Mouse (Mus musculus) kidney, embryonic 14.5 days (tissue): ENCODE data around the gene Mad2l1bp. TPM values are rescaled to one million over a fixed set of nuclear protein-coding genes. Genes with fewer than 3 reads are reported as not detected.

Experiments used
- ATAC-seq: fragments of 200-750 bp; cut with Nextera tagmentation; 2 replicates; pipeline ENCODE4 v1.8.0; 2017; ENCODE audit warnings: moderate number of reproducible peaks, mild to moderate bottlenecking, moderate TSS enrichment, moderate library complexity; ENCODE audit not compliant: low FRiP score, low TSS enrichment
- H3K27ac ChIP-seq: fragments of 300-500 bp; sonication (generic); 2 replicates; pipeline ENCODE4 v1.5.1; 2014; ENCODE audit warnings: low read depth, mild to moderate bottlenecking, low read length, moderate library complexity, mixed read lengths
- H3K27me3 ChIP-seq: fragments of 300-500 bp; sonication (generic); 2 replicates; pipeline ENCODE4 v1.6.1; 2014; ENCODE audit warnings: mild to moderate bottlenecking, low read length; ENCODE audit not compliant: control insufficient read depth, insufficient read depth
- H3K36me3 ChIP-seq: fragments of 300-500 bp; sonication (generic); 2 replicates; pipeline ENCODE4 v1.6.1; 2014; ENCODE audit warnings: low read length, mixed read lengths; ENCODE audit not compliant: control insufficient read depth, insufficient read depth
- H3K4me1 ChIP-seq: fragments of 300-500 bp; sonication (generic); 2 replicates; pipeline ENCODE4 v1.6.1; 2014; ENCODE audit warnings: low read length, mixed read lengths; ENCODE audit not compliant: control insufficient read depth, insufficient read depth
- H3K4me2 ChIP-seq: fragments of 300-500 bp; sonication (generic); replicated peaks from 2 replicates; pipeline ENCODE4 v1.6.1; 2014; ENCODE audit warnings: low read depth, mild to moderate bottlenecking, low read length
- H3K4me3 ChIP-seq: fragments of 300-500 bp; sonication (generic); 2 replicates; pipeline ENCODE4 v1.5.1; 2014; ENCODE audit warnings: mild to moderate bottlenecking, low read length
- H3K9ac ChIP-seq: fragments of 300-500 bp; sonication (generic); 2 replicates; pipeline ENCODE4 v1.6.1; 2014; ENCODE audit warnings: low read depth, mild to moderate bottlenecking, low read length, moderate library complexity
- H3K9me3 ChIP-seq: fragments of 300-500 bp; sonication (generic); 2 replicates; pipeline ENCODE4 v1.6.1; 2016; ENCODE audit warnings: low read length; ENCODE audit not compliant: control insufficient read depth
- WGBS: fragments of 180-500 bp; shearing (Covaris S2); extraction: QIAGEN DNeasy Blood & Tissue Kit; methylation state at CpG from one replicate; pipeline ENCODE4 v1.1.7; 2014; 5-methylcytosine and 5-hydroxymethylcytosine counted together
- polyA plus RNA-seq: library from polyadenylated mRNA; unstranded; fragments of >200 nt; fragmentation: Nextera tagmentation; extraction: Ambion mirVana; gene quantifications from 2 replicates; pipeline ENCODE4 v1.2.1, GENCODE M21; 2014

Mad2l1bp gene
- polyA plus RNA-seq, 1 experiment from 2014 or later: 34.2 TPM

GRCm38 (mm10) chr17:46139872-46140271, 13.5 kb downstream of the Mad2l1bp start:
- Histone ChIP-seq H3K9me3 (no peaks in the 10 kb centered on the region), H3K4me2 (no peak overlapping the region), H3K27ac (no peak overlapping the region), H3K4me3 (no peak overlapping the region), H3K4me1 (peaks cover 11% of the 10 kb centered on the region), H3K36me3 (no peaks in the 10 kb centered on the region), H3K9ac (no peak overlapping the region), H3K27me3 (no peaks in the 10 kb centered on the region)
- ATAC-seq: no peak
- 93% methylated on average over 3 of the region's 3 CpGs for WGBS

GRCm38 (mm10) chr17:46138563-46139236, 14.7 kb downstream of the Mad2l1bp start:
- no peaks in the 10 kb centered on the region for H3K27me3 ChIP-seq
- no peak for ATAC-seq
- no peaks in the 10 kb centered on the region for H3K9me3 ChIP-seq
- WGBS: 81% methylated on average over 8 of the region's 8 CpGs
- H3K4me1 ChIP-seq: peaks cover 7% of the 10 kb centered on the region
- H3K9ac ChIP-seq: no peak overlapping the region
- H3K27ac ChIP-seq: no peak overlapping the region
- H3K36me3 ChIP-seq: no peaks in the 10 kb centered on the region
- H3K4me3 ChIP-seq: no peak overlapping the region
- no peak overlapping the region for H3K4me2 ChIP-seq

DNA sequence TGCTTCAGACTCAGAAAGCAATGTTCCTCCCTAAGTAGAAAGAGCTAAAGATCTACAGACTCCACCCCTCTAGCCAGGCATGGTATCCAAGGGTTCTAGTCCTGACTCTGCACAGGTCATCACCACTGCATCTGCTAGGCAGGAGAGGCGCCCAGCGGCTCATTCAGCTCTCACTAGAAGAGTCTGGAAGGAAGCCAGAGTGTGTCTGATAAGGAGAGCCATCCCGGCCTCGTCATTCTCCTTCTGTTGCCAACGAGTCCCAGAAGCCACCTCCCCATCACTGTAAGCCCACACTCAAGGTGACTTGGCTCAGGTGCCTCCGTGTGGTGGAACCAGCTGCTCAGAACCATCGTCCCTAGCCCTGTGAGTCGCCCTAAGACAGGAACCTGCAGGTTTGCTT, 20.5 kb downstream of the Mad2l1bp start:
- Histone ChIP-seq H3K36me3 (peaks cover 21% of the 10 kb centered on the region), H3K9ac (no peak overlapping the region), H3K4me2 (no peak overlapping the region), H3K9me3 (no peaks in the 10 kb centered on the region), H3K4me3 (no peak overlapping the region), H3K27me3 (no peaks in the 10 kb centered on the region), H3K27ac (no peak overlapping the region), H3K4me1 (peaks cover 6% of the 10 kb centered on the region; the same call in 1 of the 2 replicates)
- 82% methylated on average over 8 of the region's 8 CpGs for WGBS
- peak; percentile 13; the same call in 1 of the 2 replicates for ATAC-seq

DNA sequence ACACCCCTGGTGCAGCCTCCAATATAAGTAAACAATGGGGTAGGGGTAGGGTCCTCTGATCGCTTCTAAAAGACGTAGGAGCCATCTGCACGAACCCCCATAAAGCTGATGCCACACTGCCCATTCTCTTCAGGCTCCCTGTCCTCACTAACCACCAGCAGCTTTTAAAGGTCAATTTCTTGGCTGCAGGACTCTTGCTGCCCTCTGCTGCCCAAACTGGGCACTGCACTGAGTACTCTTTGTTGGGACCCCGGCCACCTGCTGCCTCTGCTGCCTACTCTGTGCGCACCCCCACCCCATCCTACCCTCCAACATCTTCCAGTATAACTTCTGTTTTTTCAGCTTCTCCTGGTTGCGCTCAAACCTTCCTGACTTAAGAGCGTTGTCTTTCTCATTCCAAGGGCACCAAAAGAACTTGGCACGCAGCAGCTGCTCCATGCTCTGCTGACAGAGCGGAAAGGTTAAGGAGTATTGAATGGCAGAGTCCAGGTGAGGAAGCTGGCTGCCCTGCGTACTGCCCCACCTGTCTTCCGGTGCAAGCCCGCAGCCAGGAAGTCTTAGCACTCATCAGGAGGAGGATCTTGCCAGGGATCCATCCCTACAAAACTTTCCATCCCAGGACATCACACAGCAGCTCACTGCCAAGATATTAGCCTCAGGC, 21.2 kb downstream of the Mad2l1bp start:
- ATAC-seq: peak; percentile 50
- 0 out of 2 replicates have a peak overlapping the region, but pooled peaks have one; percentile 0 for H3K4me2 ChIP-seq
- H3K4me3 ChIP-seq: no peak overlapping the region
- peaks cover 28% of the 10 kb centered on the region for H3K36me3 ChIP-seq
- WGBS: 11% methylated on average over 12 of the region's 12 CpGs
- H3K27ac ChIP-seq: no peak overlapping the region
- no peaks in the 10 kb centered on the region for H3K27me3 ChIP-seq
- peaks cover 6% of the 10 kb centered on the region; the same call in 1 of the 2 replicates for H3K4me1 ChIP-seq
- no peaks in the 10 kb centered on the region for H3K9me3 ChIP-seq
- no peak overlapping the region for H3K9ac ChIP-seq

GRCm38 (mm10) chr17:46129741-46130498, 23.4 kb downstream of the Mad2l1bp start:
- H3K4me2 ChIP-seq: no peak overlapping the region
- WGBS: 71% methylated on average over 13 of the region's 13 CpGs
- H3K4me3 ChIP-seq: no peak overlapping the region
- H3K36me3 ChIP-seq: peaks cover 49% of the 10 kb centered on the region
- no peak overlapping the region for H3K27ac ChIP-seq
- H3K4me1 ChIP-seq: peaks cover 6% of the 10 kb centered on the region; the same call in 1 of the 2 replicates
- H3K9ac ChIP-seq: no peak overlapping the region
- no peak for ATAC-seq
- H3K27me3 ChIP-seq: no peaks in the 10 kb centered on the region
- H3K9me3 ChIP-seq: no peaks in the 10 kb centered on the region

DNA sequence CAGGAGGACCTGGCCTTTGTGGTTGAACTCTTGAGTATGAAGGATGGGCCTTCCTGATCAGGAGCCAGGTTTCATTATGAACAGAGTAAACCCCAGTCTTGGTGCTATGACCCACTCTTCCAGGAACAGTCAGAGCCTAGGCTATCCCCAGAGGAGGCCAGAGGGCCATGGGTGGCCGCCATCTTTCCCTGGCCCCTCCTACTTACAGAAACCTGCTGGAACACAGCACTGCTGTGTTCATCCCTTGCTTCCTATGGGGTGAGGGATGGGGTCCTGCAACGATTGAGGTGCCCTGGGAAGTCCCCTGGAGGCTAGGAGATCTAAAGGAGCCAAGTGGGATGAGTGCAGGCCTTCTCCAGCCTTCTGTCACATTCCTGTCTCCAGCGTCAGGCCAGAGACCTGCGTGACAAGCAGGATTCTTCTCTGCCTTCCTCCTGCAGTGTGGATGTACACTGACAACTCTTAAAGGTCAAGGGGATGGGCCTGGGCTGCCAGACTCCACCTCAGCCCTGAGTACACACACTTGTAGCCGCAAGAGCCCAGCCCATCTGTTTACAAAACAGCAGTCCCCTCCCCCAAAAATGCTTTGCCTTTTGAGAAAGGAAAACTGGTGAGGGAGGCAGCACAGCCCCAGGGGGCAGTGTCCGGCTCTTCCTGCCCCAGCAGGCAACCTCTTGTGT, 25.4 kb downstream of the Mad2l1bp start:
- ATAC-seq: no peak
- Histone ChIP-seq H3K9me3 (no peaks in the 10 kb centered on the region), H3K9ac (no peak overlapping the region), H3K27ac (no peak overlapping the region), H3K27me3 (no peaks in the 10 kb centered on the region), H3K4me1 (peaks cover 6% of the 10 kb centered on the region; the same call in 1 of the 2 replicates), H3K4me3 (no peak overlapping the region), H3K4me2 (no peak overlapping the region), H3K36me3 (peaks cover 69% of the 10 kb centered on the region)
- 85% methylated on average over 6 of the region's 6 CpGs for WGBS

GRCm38 (mm10) chr17:46126608-46127007, 26.7 kb downstream of the Mad2l1bp start:
- H3K4me3 ChIP-seq: no peak overlapping the region
- no peaks in the 10 kb centered on the region; the same call in 1 of the 2 replicates for H3K4me1 ChIP-seq
- WGBS: 28% methylated on average over 6 of the region's 6 CpGs
- H3K4me2 ChIP-seq: no peak overlapping the region
- H3K27ac ChIP-seq: peak overlapping the region; percentile 0; the same call in 1 of the 2 replicates
- peak; percentile 24; the same call in 1 of the 2 replicates for ATAC-seq
- no peaks in the 10 kb centered on the region for H3K27me3 ChIP-seq
- H3K36me3 ChIP-seq: peaks cover 79% of the 10 kb centered on the region
- no peaks in the 10 kb centered on the region for H3K9me3 ChIP-seq
- H3K9ac ChIP-seq: no peak overlapping the region

DNA sequence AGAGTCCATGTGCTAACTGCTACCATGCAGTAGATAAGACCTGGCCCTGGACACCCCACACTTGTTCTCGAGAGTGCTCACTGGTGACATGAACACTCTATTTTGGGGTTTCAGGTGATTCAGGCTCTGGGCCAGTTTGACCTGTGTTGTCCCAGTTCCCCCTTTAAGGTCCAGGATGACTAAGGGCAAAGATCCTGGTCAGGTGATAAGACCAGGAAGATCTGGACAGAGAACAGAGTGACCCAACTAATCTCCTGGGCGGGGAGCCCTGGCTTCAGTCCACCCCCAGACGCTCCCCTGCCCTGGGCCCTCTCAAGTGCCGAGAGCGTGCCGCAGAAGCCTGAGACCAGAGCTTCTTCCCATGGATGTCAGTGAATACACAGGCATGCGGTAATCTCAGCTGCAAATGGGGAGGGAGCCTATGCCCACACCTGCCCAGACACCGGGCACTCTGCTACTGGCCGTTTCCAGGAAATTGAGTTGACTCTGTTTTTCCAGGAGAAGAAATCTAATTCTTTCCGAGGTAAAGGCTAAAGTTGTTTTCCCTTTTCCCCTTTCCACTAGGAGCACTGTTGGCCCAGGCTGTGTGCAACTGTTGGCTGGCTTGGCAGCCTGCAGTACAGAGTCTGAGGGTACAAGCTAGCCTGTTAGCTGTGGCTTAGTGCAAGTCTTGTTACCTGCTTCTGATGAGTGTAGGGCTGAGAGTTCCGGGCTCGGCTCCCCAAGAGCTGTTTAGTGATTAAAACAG, 29.2 kb downstream of the Mad2l1bp start:
- H3K4me1 ChIP-seq: no peaks in the 10 kb centered on the region
- no peak overlapping the region for H3K9ac ChIP-seq
- H3K27me3 ChIP-seq: no peaks in the 10 kb centered on the region
- H3K27ac ChIP-seq: no peak overlapping the region
- H3K36me3 ChIP-seq: peaks cover 81% of the 10 kb centered on the region
- no peak for ATAC-seq
- 91% methylated on average over 12 of the region's 12 CpGs for WGBS
- no peaks in the 10 kb centered on the region for H3K9me3 ChIP-seq
- H3K4me3 ChIP-seq: no peak overlapping the region
- no peak overlapping the region for H3K4me2 ChIP-seq
